Mouse (Mus musculus): ENCODE data around the gene Rdh5.

Gene Rdh5

GRCm38 (mm10) chr10:128902409-128902988 is 20.2 kb downstream of the Rdh5 start:
- DNase-seq, result no peak

DNA sequence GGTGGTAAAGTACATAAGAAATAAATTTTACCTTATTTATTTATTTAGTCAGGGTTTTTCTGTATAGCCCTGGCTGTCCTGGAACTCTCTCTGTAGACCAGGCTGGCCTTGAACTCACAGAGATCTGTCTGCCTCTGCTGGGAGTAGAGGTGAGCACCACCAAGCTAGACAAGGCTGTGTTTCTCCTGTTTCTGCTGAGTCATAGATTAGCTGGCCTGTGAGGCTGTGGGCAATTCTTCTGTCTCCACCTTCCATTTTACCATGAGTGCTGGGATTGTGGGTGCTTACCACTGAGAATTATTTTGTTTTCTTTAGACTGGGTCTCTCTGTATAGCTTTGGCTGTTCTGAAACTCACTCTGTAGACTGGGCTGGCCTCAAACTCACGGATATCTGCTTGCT is 21.3 kb downstream of the Rdh5 start:
- no peak for DNase-seq

- DNase-seq, result no peak
These were observed 22.0 kb downstream of the Rdh5 start, which contains the start of gene Cd63 for GRCm38 (mm10) chr10:128900698-128901097. Gene Cd63, plus strand, starts transcription at chr10:128900989.

GRCm38 (mm10) chr10:128899759-128900490 is 22.8 kb downstream of the Rdh5 start:
- no peak for DNase-seq

DNA sequence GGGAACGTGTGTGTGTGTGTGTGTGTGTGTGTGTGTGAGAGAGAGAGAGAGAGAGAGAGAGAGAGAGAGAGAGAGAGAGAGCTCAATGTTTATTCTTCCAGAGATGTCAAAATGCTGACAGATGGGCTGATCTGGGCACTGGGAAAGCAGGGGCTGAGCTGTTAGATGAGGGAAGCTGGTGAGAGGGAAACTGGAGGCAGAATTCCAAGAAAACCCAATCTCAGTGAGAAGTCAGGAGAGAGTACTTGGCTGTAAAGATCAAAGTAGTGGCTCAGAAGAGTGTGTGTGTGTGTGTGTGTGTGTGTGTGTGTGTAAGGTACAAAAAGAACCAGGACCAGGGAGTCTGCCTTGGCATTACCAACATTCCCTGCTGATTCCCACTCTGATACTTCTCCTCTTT is 25.2 kb downstream of the Rdh5 start:
- no peak for DNase-seq

DNA sequence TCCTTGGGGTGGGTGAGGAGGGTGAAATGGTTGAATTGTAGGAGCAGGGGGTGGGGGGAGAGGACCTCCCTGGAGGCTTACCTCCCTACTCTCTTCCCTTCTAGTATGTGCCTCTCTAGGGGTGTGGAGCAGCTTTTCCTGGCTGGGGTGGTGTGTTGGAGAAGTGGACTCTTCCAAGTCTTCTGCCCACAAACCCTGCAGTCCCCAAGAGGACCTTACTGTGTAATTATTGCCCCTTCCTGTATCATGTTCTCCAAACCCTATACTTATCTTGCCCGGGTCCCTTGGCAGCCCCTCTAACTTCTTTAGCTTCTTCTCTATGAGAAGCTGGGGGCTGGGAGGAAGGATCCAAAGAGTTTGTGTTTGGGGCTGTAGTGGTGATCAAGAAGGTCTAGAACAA is 25.9 kb downstream of the Rdh5 start:
- no peak for DNase-seq

- peak; percentile 34 for DNase-seq
These were observed 26.6 kb downstream of the Rdh5 start for GRCm38 (mm10) chr10:128895952-128896693.

GRCm38 (mm10) chr10:128895437-128895836 is 27.3 kb downstream of the Rdh5 start:
- peak; percentile 43 for DNase-seq

- no peak for DNase-seq
These were observed 30.4 kb downstream of the Rdh5 start for GRCm38 (mm10) chr10:128892246-128892645.

DNA sequence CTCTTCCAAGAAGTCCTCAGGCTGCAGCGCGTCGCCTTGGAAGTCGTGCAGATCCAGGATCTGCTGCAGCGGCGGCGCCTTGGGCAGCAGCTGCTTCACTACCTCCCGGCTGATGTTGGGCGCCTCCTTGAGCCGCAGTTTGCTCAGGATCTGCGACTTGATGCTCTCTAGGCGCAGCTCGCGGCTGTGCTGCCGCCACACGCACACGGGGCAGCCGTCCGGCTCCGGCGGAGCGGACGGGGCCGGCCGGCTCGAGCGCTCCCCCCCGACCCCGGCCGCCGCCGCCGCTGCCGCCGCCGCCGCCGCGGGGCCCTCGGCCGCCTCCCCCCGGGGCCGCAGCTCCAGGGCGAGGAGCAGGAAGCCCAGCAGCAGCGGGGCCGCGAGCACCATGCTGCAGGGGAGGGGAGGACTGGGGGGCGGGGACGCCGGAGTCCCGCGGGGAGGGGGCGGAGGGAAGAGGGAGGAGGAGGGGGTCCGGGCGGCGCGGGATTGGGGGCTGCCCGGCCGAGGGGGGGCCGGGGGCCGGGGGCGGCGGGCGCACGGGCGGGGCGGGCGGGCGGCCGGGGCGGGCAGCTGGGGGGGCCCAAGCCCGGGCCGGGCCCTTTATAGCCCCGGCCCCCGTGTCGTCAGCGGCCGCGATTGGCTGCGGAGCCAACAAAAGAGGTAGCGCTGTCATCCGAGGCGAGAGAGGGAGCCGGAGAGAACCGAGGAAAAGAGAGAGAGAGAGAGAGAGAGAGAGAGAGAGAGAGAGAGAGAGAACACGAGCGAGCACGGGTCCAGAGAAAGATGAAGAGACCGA is 31.2 kb downstream of the Rdh5 start, which contains the start of gene Gdf11:
Gdf11 (minus strand) TSS at position 423 of the 799 bp plus-strand sequence.
- DNase-seq, result peak; percentile 17

- no peak for DNase-seq
These were observed 32.0 kb downstream of the Rdh5 start for GRCm38 (mm10) chr10:128890383-128891295.

GRCm38 (mm10) chr10:128889846-128890245 is 32.8 kb downstream of the Rdh5 start:
- no peak for DNase-seq

- no peak for DNase-seq
These were observed 33.5 kb downstream of the Rdh5 start for GRCm38 (mm10) chr10:128888941-128889827.

- DNase-seq, result no peak
These were observed 40.6 kb downstream of the Rdh5 start for GRCm38 (mm10) chr10:128882067-128882466.

GRCm38 (mm10) chr10:128878811-128879210 is 43.9 kb downstream of the Rdh5 start:
- DNase-seq, result no peak

DNA sequence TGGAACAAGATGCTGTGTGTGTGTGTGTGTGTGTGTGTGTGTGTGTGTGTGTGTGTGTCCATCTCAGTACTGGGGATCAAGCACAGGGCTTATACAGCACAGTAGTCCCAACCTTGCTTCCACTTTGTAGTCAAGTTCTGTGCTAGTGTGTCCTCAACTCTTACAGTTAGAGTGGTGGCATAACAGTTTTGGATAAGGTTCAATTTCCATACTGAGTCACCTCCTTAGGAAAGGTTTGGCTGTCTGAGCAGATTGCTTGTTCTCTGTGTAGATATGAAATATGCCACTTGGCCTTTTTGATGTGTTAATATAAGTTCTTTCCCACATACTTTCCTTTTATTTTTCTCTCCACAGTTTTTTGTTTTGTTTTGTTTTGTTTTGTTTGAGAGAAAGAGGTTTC is 44.4 kb downstream of the Rdh5 start:
- no peak for DNase-seq

GRCm38 (mm10) chr10:128870341-128870740 is 52.3 kb downstream of the Rdh5 start:
- DNase-seq, result no peak

GRCm38 (mm10) chr10:128866518-128866917 is 56.2 kb downstream of the Rdh5 start:
- no peak for DNase-seq

DNA sequence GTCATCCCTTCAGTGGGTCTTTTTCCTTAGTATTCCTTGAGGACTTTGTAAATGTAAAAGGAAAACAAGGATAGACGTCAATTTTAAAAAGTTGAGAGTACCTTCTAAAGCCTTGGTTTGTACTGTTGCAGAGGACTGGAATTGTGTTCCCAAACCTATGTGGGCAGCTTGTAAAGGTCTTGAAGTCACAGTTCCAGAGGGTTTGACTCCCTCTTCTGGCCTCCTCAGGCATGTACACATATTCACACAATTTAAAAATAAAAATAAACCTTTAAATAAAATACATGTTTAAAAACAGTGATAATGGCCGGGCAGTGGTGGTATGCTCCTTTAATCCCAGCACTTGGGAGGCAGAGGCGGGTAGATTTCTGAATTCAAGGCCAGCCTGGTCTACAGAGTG is 56.6 kb downstream of the Rdh5 start:
- no peak for DNase-seq

All from cerebellum, adult 11-12 months (tissue).